Mouse (Mus musculus) G1E (cell line): ENCODE data around the gene Mettl5.

ENCODE experiments used
- CTCF ChIP-seq: IDR thresholded peaks from 2 replicates; pipeline ENCODE4 v1.5.1; 2012; ENCODE audit warnings: low read depth, low read length, inconsistent platforms, mixed read lengths
- GATA1 ChIP-seq: IDR thresholded peaks from 2 replicates; pipeline ENCODE4 v1.6.1; 2012; ENCODE audit warnings: borderline replicate concordance, low read length, inconsistent platforms, mixed read lengths
- POLR2AphosphoS5 ChIP-seq: IDR thresholded peaks from 2 replicates; pipeline ENCODE4 v1.6.1; 2012; ENCODE audit warnings: low read depth, low read length, inconsistent platforms; ENCODE audit not compliant: insufficient replicate concordance
- TAL1 ChIP-seq: conservative IDR thresholded peaks from 2 replicates; pipeline ENCODE4 v1.6.1; 2012; ENCODE audit warnings: low read depth, low read length, inconsistent platforms, mixed read lengths

- TF ChIP-seq CTCF (no peak), GATA1 (no peak), POLR2AphosphoS5 (no peak), TAL1 (no peak)
Measured at GRCm38 (mm10) chr2:69849215-69849614, 36.2 kb downstream of the Mettl5 start.
